Mouse (Mus musculus) hindbrain, embryonic 15.5 days (tissue): ENCODE measurements at regions not wholly inside any gene's neighbourhood (a gene's known extent, or its start where the extent isn't known, plus 50 kb on each side); places are given as distances from the start of the nearest gene placed in this dataset.
A peak's percentile ranks its signal among the peaks of the same experiment; 100 is the strongest.

Experiments
- ATAC-seq: fragments of 200-750 bp; cut with Nextera tagmentation; 2 replicates; pipeline ENCODE4 v1.8.0; 2017; ENCODE audit warnings: low read depth, moderate number of reproducible peaks, moderate TSS enrichment; ENCODE audit not compliant: low FRiP score
- H3K27ac ChIP-seq: fragments of 300-500 bp; sonication (generic); replicated peaks from 2 replicates; pipeline ENCODE4 v1.5.1; 2015; ENCODE audit warnings: mild to moderate bottlenecking, inconsistent platforms
- H3K27me3 ChIP-seq: fragments of 300-500 bp; sonication (generic); 2 replicates; pipeline ENCODE4 v1.6.1; 2015; ENCODE audit warnings: control low read depth, inconsistent platforms
- H3K36me3 ChIP-seq: fragments of 300-500 bp; sonication (generic); 2 replicates; pipeline ENCODE4 v1.6.1; 2015; ENCODE audit warnings: control low read depth, inconsistent platforms
- H3K4me1 ChIP-seq: fragments of 300-500 bp; sonication (generic); replicated peaks from 2 replicates; pipeline ENCODE4 v1.6.1; 2015; ENCODE audit warnings: control low read depth, inconsistent platforms
- H3K4me2 ChIP-seq: fragments of 300-500 bp; sonication (generic); 2 replicates; pipeline ENCODE4 v1.6.1; 2015; ENCODE audit warnings: moderate library complexity, mild to moderate bottlenecking, inconsistent platforms
- H3K4me3 ChIP-seq: fragments of 300-500 bp; sonication (generic); 2 replicates; pipeline ENCODE4 v1.5.1; 2015; ENCODE audit warnings: mild to moderate bottlenecking, inconsistent platforms
- H3K9ac ChIP-seq: fragments of 300-500 bp; sonication (generic); 2 replicates; pipeline ENCODE4 v1.6.1; 2015; ENCODE audit warnings: inconsistent platforms
- H3K9me3 ChIP-seq: fragments of 300-500 bp; sonication (generic); 2 replicates; pipeline ENCODE4 v1.6.1; 2016; ENCODE audit warnings: control low read depth, inconsistent platforms
- WGBS: fragments of 180-500 bp; shearing (Covaris S2); methylation state at CpG from one replicate; pipeline ENCODE4 v1.1.7; 2015; 5-methylcytosine and 5-hydroxymethylcytosine counted together

DNA sequence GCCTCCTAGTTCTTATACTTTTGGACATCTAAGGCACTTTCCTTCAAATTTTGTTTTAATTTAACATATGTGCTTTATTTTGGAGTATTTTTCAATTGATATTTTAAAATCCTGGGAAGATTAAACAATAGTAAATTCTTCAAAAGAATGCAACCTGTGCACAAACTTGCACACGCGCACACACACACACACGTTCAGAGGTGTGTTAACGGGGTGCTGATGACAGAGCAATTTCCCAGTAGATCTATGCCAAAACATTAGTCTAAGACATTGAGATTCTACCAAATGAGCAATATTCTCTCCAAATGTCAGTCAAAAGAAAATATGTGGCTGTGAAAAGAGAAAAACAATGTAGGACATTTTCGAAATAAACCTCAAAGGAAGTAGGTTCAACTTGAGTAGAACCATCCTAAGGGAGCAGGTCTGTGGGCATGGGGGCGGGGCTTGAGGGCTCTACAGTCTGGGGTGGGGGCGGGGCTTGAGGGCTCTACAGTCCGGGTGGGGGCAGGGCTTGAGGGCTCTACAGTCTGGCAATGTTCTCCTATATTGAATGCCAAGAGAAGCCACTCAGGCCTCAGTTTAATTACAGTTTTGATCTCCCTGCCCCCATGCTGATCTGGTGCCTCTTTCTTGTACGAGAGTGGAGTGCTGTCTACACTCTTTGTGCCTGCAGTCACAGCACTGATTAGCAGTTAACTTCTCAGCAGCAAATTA is 157.0 kb downstream of the Qdpr start:
- Histone ChIP-seq H3K4me3 (no peak overlapping the region), H3K4me2 (no peak overlapping the region), H3K4me1 (no peaks in the 10 kb centered on the region), H3K9ac (no peak overlapping the region), H3K27ac (no peak overlapping the region), H3K9me3 (no peaks in the 10 kb centered on the region), H3K36me3 (no peaks in the 10 kb centered on the region), H3K27me3 (no peaks in the 10 kb centered on the region)
- no peak for ATAC-seq
- WGBS = 78% methylated on average over 9 of the region's 9 CpGs

DNA sequence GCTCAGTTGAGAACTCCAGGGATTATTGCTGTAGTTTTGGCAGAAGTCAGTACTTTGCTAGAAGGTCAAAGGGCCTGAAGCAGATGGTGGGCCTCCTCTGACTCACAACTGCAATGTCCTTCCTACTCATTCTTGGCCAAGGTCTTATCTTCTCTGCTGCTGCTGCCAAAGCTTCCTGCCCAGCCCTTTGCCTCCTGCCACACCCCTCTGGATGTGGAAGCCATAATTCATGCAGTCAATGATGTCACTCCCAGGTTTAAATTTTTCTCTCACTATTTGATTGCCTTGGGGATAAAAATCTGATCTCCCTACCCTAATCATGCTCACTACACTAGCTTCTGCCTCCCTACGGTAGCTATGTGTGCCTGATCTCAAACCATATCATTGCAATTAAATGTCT is 157.7 kb downstream of the Qdpr start:
- H3K36me3 ChIP-seq = no peaks in the 10 kb centered on the region
- H3K9ac ChIP-seq = no peak overlapping the region
- no peak for ATAC-seq
- no peaks in the 10 kb centered on the region for H3K27me3 ChIP-seq
- WGBS = 80% methylated on average over 1 of the region's 1 CpGs
- H3K27ac ChIP-seq = no peak overlapping the region
- no peaks in the 10 kb centered on the region for H3K4me1 ChIP-seq
- no peaks in the 10 kb centered on the region for H3K9me3 ChIP-seq
- no peak overlapping the region for H3K4me3 ChIP-seq
- H3K4me2 ChIP-seq = no peak overlapping the region

DNA sequence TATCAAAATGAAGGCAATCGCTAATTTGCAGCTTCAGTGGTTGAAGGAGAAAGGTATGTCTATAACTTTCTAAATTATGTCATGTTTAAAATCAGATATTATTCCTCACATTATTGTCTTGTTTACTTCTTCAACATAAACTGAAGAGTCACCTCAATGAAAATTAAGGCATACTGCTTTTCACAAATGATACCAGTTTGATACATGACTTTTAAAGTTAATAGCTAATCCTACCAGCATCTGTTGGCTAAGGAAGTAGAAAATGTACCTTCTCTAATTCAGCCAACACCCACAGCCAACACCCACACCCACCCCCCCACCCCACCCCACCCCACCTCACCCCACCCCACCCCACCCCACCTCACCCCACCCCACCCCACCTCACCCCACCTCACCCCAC is 158.3 kb downstream of the Qdpr start:
- Histone ChIP-seq H3K36me3 (no peaks in the 10 kb centered on the region), H3K4me3 (no peak overlapping the region), H3K9me3 (no peaks in the 10 kb centered on the region), H3K9ac (no peak overlapping the region), H3K27ac (no peak overlapping the region), H3K4me1 (no peaks in the 10 kb centered on the region), H3K4me2 (no peak overlapping the region), H3K27me3 (no peaks in the 10 kb centered on the region)
- 100% methylated on average over 1 of the region's 1 CpGs for WGBS
- ATAC-seq = no peak

DNA sequence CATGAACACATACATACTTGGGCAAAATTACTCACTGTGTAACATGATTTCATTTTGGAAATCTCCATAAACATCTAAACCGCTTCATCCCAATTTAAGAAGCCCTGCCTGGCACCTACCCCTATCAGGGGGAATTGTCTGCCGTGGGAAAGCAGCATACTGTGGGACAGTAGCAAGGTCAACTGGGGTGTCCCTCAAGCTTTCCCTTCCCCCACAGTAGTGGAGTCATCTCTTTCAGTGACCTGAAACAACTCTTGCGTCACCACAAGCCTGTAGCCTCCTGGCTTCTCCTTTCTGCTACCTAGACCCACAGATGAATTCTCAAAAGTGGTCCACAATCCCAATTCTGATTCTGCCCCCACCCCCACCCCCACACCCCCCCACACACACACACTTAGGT is 158.8 kb downstream of the Qdpr start:
- Histone ChIP-seq H3K4me1 (no peaks in the 10 kb centered on the region), H3K9ac (no peak overlapping the region), H3K27me3 (no peaks in the 10 kb centered on the region), H3K4me3 (no peak overlapping the region), H3K9me3 (no peaks in the 10 kb centered on the region), H3K27ac (no peak overlapping the region), H3K36me3 (no peaks in the 10 kb centered on the region), H3K4me2 (no peak overlapping the region)
- ATAC-seq = no peak
- WGBS = 91% methylated on average over 3 of the region's 3 CpGs

DNA sequence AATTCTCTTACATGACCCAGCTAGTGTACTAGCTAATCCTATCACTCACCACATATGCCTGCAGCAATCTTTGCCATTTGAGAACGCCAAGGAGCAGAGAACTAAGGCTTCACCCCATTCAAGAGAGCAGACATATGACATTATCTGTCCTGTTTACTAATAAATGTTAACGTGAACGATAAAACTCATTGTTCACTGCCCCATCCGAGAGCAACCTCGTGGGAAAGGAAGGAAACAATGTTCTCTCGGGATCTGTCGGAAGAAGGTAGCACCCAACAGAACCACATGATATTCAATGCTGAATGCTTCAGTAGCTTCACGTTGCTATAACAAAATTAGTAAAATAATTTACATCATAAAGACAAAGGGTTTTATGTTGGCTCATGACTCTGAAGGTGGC is 163.6 kb downstream of the Qdpr start:
- Histone ChIP-seq H3K27me3 (no peaks in the 10 kb centered on the region), H3K4me2 (no peak overlapping the region), H3K4me1 (0 out of 2 replicates have a peak, but pooled peaks cover 10% of the 10 kb centered on the region), H3K9me3 (no peaks in the 10 kb centered on the region), H3K4me3 (no peak overlapping the region), H3K27ac (no peak overlapping the region), H3K36me3 (no peaks in the 10 kb centered on the region), H3K9ac (no peak overlapping the region)
- no peak for ATAC-seq
- 91% methylated on average over 8 of the region's 8 CpGs for WGBS

DNA sequence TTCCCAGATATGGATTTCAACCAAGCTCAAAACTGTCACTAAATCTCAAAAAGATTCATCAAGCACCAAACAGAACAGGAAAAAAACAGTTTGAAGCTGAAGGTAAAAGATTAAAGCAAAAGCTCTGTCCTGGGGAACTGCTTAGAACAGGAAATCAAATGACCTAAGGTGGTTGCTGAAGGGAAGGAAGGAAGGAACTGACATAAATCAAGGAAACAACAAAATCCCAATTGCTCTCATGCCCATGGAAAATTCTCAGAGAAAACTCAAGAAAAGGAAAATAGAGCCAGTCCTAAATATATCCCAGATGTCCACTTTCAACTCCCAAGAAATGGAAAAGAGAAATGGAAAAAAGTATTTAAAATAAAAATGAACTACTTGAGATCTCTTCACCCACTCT is 165.4 kb downstream of the Qdpr start:
- Histone ChIP-seq H3K27ac (no peak overlapping the region), H3K4me3 (no peak overlapping the region), H3K4me1 (0 out of 2 replicates have a peak, but pooled peaks cover 10% of the 10 kb centered on the region), H3K27me3 (no peaks in the 10 kb centered on the region), H3K9me3 (no peaks in the 10 kb centered on the region), H3K9ac (no peak overlapping the region), H3K4me2 (no peak overlapping the region), H3K36me3 (no peaks in the 10 kb centered on the region)
- no peak for ATAC-seq

DNA sequence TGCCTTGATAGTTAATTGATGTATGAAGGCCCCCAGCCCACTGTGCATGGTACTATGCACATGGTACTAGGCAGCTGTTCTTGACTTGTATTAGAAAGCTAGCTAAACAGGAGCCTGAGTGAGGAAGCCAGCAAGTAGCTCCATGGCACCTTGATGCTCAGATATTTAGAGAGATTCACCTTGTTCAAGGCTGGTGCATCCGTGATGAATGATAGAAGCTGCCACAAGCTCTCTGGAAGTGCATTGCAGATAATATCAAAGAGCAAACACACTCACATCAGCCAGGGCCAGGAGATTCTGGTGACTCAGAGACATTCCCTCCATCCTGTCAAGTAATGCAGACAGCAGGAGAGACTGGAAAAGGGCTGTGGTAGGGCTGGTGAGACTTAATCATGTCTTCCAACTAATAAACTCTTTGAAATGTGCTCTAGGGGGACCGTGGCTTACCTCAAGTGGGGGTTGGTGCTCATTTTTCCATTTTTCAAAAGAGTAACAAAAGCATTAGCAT is 166.1 kb downstream of the Qdpr start:
- no peak overlapping the region for H3K9ac ChIP-seq
- no peaks in the 10 kb centered on the region for H3K9me3 ChIP-seq
- ATAC-seq = no peak
- H3K4me1 ChIP-seq = peaks cover 11% of the 10 kb centered on the region; the same call in 1 of the 2 replicates
- H3K27ac ChIP-seq = no peak overlapping the region
- H3K27me3 ChIP-seq = no peaks in the 10 kb centered on the region
- no peaks in the 10 kb centered on the region for H3K36me3 ChIP-seq
- no peak overlapping the region for H3K4me2 ChIP-seq
- WGBS = 60% methylated on average over 2 of the region's 2 CpGs
- no peak overlapping the region for H3K4me3 ChIP-seq

DNA sequence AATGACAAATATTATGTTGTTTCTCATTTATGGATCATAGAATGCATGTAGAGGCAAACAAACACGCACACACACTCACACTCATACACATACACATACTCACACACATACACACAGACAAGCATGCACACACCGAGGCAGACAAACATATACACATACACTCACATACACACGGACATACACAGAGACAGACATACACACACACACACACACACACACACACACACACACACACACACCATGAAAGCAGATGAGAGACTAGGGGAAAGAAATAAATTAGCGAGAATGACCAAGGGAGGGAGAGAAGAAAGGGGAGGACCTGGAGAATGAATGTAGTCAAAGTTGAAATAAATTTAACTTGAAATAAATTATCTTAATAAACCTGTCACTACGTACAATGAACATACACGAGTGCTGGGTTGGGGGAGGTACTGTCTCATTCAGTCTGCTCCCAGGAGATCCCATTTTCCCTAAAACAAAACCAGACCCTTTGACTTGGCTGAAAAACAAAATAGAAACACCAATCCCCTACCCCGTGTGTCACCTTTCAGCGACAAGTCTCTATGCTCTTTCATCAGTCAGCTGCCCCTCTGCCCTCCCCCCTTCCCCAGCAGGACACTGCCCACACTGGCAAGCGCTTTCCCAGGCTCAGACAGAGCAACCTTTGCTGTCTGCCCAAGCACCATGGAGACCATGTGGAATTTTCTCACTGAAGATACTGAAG is 167.7 kb downstream of the Qdpr start:
- 26% methylated on average over 9 of the region's 9 CpGs for WGBS
- ATAC-seq = peak; percentile 85
- Histone ChIP-seq H3K36me3 (no peaks in the 10 kb centered on the region), H3K4me1 (peaks cover 21% of the 10 kb centered on the region), H3K27ac (no peak overlapping the region), H3K4me2 (no peak overlapping the region), H3K9ac (no peak overlapping the region), H3K4me3 (no peak overlapping the region), H3K9me3 (no peaks in the 10 kb centered on the region), H3K27me3 (no peaks in the 10 kb centered on the region)

DNA sequence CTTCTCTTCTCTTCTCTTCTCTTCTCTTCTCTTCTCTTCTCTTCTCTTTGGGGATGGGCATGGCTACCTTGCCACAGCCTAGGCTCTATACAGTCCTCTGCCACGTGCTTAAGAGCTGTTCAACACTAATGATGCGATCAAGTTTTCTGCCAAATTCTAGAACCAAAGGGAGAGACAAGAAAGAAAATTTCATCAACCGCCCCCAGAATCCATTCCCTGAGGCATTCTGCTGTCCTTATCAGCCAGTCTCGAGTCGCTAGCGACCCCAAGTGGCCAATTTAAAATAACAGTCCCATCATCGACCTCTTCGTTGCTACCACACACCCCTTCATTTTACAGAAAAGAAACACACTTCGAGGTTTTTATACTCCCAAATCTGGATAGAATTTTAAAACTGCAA is 171.5 kb downstream of the Qdpr start:
- Histone ChIP-seq H3K36me3 (no peaks in the 10 kb centered on the region), H3K4me1 (peaks cover 21% of the 10 kb centered on the region), H3K9me3 (no peaks in the 10 kb centered on the region), H3K27me3 (no peaks in the 10 kb centered on the region), H3K4me2 (peak overlapping the region; percentile 67), H3K4me3 (peak overlapping the region; percentile 34), H3K9ac (peak overlapping the region; percentile 34; the same call in 1 of the 2 replicates), H3K27ac (peak overlapping the region; percentile 62; the same call in 1 of the 2 replicates)
- ATAC-seq = peak; percentile 75
- under 1% methylated on average over 9 of the region's 9 CpGs for WGBS

DNA sequence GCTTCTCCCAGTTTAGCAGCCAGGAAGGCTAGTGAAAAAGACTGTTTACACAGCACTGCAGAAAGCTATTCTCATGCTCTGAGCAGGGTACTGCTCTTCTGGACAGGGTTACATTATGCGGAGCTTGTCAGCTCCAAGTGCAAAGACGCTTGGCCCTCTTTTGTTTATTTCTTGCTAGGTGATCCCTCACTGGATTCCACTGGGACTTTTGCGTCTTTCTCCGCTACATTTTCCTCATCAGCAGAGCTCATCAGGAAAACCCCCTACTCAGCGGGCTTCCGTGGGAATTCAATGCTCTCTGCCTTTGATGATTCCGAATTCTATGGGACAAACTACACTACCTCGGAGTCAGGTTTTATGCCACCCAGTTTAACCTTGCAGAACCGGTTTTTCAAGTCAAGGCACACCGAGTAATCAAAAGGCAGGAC is 172.0 kb downstream of the Qdpr start:
- WGBS = 1% methylated on average over 10 of the region's 10 CpGs

DNA sequence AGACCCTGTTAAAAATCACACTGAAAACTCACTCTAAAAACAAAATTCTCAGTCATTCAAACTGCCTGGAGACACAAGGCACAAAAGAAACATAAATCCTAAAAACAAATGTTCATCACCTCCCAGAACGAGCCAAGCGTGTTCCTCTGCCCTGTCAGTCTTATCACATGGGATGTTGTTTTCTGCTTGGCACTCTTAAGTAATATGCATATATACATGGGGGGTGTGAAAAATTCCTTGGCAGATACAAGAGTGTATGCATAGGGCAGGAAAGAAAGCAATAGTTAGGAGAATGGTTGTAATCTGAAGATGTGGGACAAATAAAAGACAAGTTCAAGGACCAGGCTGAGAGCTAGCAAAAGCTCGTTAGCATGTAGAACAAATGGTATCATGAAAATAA is 179.4 kb downstream of the Qdpr start:
- no peak for ATAC-seq
- Histone ChIP-seq H3K9ac (no peak overlapping the region), H3K4me3 (no peak overlapping the region), H3K4me1 (0 out of 2 replicates have a peak, but pooled peaks cover 2% of the 10 kb centered on the region), H3K9me3 (no peaks in the 10 kb centered on the region), H3K27me3 (no peaks in the 10 kb centered on the region), H3K27ac (no peak overlapping the region), H3K4me2 (no peak overlapping the region), H3K36me3 (no peaks in the 10 kb centered on the region)
- WGBS = 92% methylated on average over 3 of the region's 3 CpGs

More for the DNA sequence above, 172.0 kb downstream of the Qdpr start:
- H3K27ac ChIP-seq = peak overlapping the region; percentile 62
- no peak for ATAC-seq
- H3K9me3 ChIP-seq = no peaks in the 10 kb centered on the region
- H3K9ac ChIP-seq = peak overlapping the region; percentile 34
- peak overlapping the region; percentile 67 for H3K4me2 ChIP-seq
- H3K4me3 ChIP-seq = peak overlapping the region; percentile 34
- peaks cover 16% of the 10 kb centered on the region for H3K4me1 ChIP-seq
- no peaks in the 10 kb centered on the region for H3K27me3 ChIP-seq
- H3K36me3 ChIP-seq = no peaks in the 10 kb centered on the region

DNA sequence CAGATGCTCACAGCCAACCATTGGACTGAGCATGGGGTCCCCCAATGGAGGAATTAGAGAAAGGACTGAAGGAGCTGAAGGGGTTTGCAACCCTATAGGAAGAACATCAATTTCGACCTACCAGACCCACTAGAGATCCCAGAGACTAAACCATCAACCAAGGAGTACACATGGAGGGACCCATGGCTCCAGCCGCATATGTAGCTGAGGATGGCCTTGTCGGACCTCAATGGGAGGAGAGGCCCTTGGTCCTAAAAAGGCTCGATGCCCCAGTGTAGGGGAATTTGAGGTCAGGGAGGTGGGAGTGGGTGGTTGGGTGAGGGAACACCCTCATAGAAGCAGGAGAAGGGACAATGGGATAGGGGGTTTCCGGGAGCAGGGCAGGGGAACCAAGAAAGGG is 180.6 kb downstream of the Qdpr start:
- Histone ChIP-seq H3K27me3 (no peaks in the 10 kb centered on the region), H3K36me3 (no peaks in the 10 kb centered on the region), H3K4me1 (0 out of 2 replicates have a peak, but pooled peaks cover 2% of the 10 kb centered on the region), H3K4me3 (no peak overlapping the region), H3K9ac (no peak overlapping the region), H3K27ac (no peak overlapping the region), H3K9me3 (no peaks in the 10 kb centered on the region), H3K4me2 (no peak overlapping the region)
- 89% methylated on average over 5 of the region's 5 CpGs for WGBS
- no peak for ATAC-seq
